Mouse (Mus musculus) induced T-regulatory cell, adult 2 months (primary cell): ENCODE data around the gene Tmsb15b1.
"Not testable (repeated sequence)": the region's sequence is repeated elsewhere in the genome, so short reads cannot be mapped to it uniquely, and the experiment has no call there.

ENCODE experiments used
- DNase-seq: peaks from one replicate; pipeline ENCODE4 v3.0.0-alpha.2; 2012; ENCODE audit warnings: low read depth

Tmsb15b1 gene

GRCm38 (mm10) chrX:136976424-136977084, at the start of gene Tmsb15b1, which contains the start of gene Tmsb15l:
Gene Tmsb15b1, minus strand, starts transcription at chrX:136976874.
Gene Tmsb15l, minus strand, starts transcription at chrX:136976869.
- DNase-seq, result peak; percentile 87

GRCm38 (mm10) chrX:137019310-137019709, 42.6 kb upstream of the Tmsb15b1 start:
- DNase-seq, result peak; percentile 81

GRCm38 (mm10) chrX:137017668-137018067, 41.0 kb upstream of the Tmsb15b1 start:
- no peak for DNase-seq

- DNase-seq, result peak; percentile 79
Measured at GRCm38 (mm10) chrX:137015099-137015709, 38.5 kb upstream of the Tmsb15b1 start.

GRCm38 (mm10) chrX:136996256-136996655, 19.6 kb upstream of the Tmsb15b1 start:
- no peak for DNase-seq

GRCm38 (mm10) chrX:136993641-136994040, 17.0 kb upstream of the Tmsb15b1 start:
- peak; percentile 39 for DNase-seq

- DNase-seq, result peak; percentile 80
Measured at GRCm38 (mm10) chrX:136992978-136993547, 16.4 kb upstream of the Tmsb15b1 start, which contains the start of gene Zcchc18. Gene Zcchc18, plus strand, starts transcription at chrX:136993155.

- peak; percentile 57 for DNase-seq
Measured at GRCm38 (mm10) chrX:136992191-136992965, 15.7 kb upstream of the Tmsb15b1 start.

GRCm38 (mm10) chrX:136991274-136991673, 14.6 kb upstream of the Tmsb15b1 start:
- DNase-seq, result peak; percentile 19

- DNase-seq, result peak; percentile 38
Measured at GRCm38 (mm10) chrX:136986039-136986438, 9.4 kb upstream of the Tmsb15b1 start.

GRCm38 (mm10) chrX:136978616-136979015, 1.9 kb upstream of the Tmsb15b1 start:
- DNase-seq, result peak; percentile 51

- not testable (repeated sequence) for DNase-seq
Measured at GRCm38 (mm10) chrX:136975397-136975796, 1.3 kb downstream of the Tmsb15b1 start, which contains the start of gene Tmsb15b2. Gene Tmsb15b2, minus strand, starts transcription at chrX:136975497.

- DNase-seq, result peak; percentile 30
Measured at GRCm38 (mm10) chrX:136959688-136960087, 17.0 kb downstream of the Tmsb15b1 start.

GRCm38 (mm10) chrX:136958300-136958699, 18.4 kb downstream of the Tmsb15b1 start:
- DNase-seq, result not testable (repeated sequence)

- DNase-seq, result not testable (repeated sequence)
Measured at GRCm38 (mm10) chrX:136957583-136958279, 18.9 kb downstream of the Tmsb15b1 start.

- DNase-seq, result no peak
Measured at GRCm38 (mm10) chrX:136937985-136938384, 38.7 kb downstream of the Tmsb15b1 start.

GRCm38 (mm10) chrX:136927031-136927430, 49.6 kb downstream of the Tmsb15b1 start, which contains the start of gene H2bfm:
Gene H2bfm, plus strand, starts transcription at chrX:136927325.
- DNase-seq, result peak; percentile 34

GRCm38 (mm10) chrX:136925863-136926262, 50.8 kb downstream of the Tmsb15b1 start:
- DNase-seq, result no peak
